Mouse (Mus musculus): ENCODE measurements around the gene Cct8l1. TPM values are rescaled to one million over a fixed set of nuclear protein-coding genes. Genes with fewer than 3 reads are reported as not detected.

Cct8l1 gene
- polyA plus RNA-seq, 1 experiment from 2014 or later: 0.09 TPM

DNA sequence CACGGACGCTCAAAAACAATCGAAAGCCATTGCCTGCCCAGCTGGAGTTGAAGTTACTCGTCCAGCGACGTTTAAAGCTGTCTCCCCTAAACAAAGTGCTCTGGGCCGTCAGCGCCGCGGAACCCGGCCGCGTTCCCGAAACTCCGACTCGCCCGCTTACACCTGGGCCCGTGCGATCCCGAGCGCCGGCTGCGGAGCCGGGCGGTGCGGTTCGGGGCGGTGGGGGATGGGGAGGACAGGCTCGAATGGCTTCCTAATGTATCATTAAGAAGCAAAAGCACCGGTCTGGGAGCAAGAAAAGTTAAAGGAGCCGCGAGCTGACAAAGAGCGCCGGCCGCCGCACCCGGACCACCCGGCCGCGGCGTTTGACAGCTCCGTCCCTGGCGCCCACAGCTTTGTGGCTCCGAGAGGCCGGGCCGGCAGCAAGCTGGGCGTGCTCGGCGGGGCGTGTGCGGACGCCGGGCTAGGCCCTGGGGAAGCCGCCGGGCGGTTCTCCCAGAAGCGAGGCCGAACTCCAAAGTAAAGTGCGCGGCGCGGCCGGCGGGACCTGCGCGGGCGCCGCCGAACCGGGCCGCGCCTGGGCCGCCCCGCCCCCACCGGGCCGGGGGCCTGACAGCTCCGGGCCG is 18.0 kb upstream of the Cct8l1 start:
- under 1% methylated on average over 65 of the region's 78 CpGs for WGBS
- Histone ChIP-seq H3K9me3 (ENCODE audit: control insufficient read depth) (no peaks in the 10 kb centered on the region), H3K9ac (ENCODE audit: low read depth, low read length) (peak overlapping the region; percentile 96), H3K4me3 (ENCODE audit: low read depth, low read length) (peak overlapping the region; percentile 100), H3K27me3 (replicated peaks; ENCODE audit: control insufficient read depth, insufficient read depth, low read length) (no peaks in the 10 kb centered on the region), H3K36me3 (ENCODE audit: control insufficient read depth, insufficient read depth) (no peaks in the 10 kb centered on the region), H3K27ac (ENCODE audit: low read depth, low read length) (peak overlapping the region; percentile 100), H3K4me2 (replicated peaks; ENCODE audit: low read depth) (peak overlapping the region; percentile 84), H3K4me1 (replicated peaks; ENCODE audit: control insufficient read depth, insufficient read depth, low read length) (no peaks in the 10 kb centered on the region; the same call in 1 of the 2 replicates)
- TF ChIP-seq CTCF (IDR thresholded peaks at IDR 0.05; ENCODE audit: low read depth): no peak
- peak; percentile 23 for ATAC-seq

DNA sequence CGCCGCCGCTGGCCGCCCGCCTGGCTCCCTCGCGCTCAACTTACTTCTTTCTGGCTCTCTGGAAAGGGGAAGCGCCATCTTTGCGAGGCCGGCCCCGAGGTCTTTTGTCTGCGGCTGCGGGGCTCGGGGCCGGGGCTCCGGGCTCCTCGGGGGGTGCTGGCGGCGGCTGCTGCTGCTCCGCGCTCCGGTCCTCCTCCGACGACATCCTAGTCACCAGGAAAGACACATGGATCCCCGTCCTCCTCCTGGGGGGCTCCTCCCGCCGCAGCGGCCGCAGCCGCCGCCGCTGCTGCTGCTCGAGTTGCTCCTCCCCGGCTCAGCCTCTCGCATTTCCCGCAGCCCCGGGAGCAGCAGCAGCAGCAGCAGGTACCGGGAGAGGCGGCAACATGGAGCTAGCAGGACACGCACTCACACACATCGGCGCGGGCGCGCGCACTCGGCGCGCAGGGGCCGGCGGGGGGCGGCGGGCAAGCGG is 17.5 kb upstream of the Cct8l1 start, which contains the start of gene Kmt2c:
Gene Kmt2c, minus strand, starts transcription at position 438 of the 475 bp plus-strand sequence.
- H3K9ac ChIP-seq (ENCODE audit: low read depth, low read length): peak within 1 kb of the TSS; percentile 96
- no peaks in the 10 kb centered on the region; the same call in 1 of the 2 replicates for H3K4me1 ChIP-seq (replicated peaks; ENCODE audit: control insufficient read depth, insufficient read depth, low read length)
- TF ChIP-seq CTCF (IDR thresholded peaks at IDR 0.05; ENCODE audit: low read depth): no peak
- H3K27ac ChIP-seq (ENCODE audit: low read depth, low read length): peak within 1 kb of the TSS; percentile 100
- no peaks in the 10 kb centered on the region for H3K27me3 ChIP-seq (replicated peaks; ENCODE audit: control insufficient read depth, insufficient read depth, low read length)
- under 1% methylated on average over 44 of the region's 54 CpGs for WGBS
- no peaks in the 10 kb centered on the region for H3K36me3 ChIP-seq (ENCODE audit: control insufficient read depth, insufficient read depth)
- peak within 1 kb of the TSS; percentile 100 for H3K4me3 ChIP-seq (ENCODE audit: low read depth, low read length)
- H3K9me3 ChIP-seq (ENCODE audit: control insufficient read depth): no peaks in the 10 kb centered on the region
- peak within 1 kb of the TSS; percentile 84 for H3K4me2 ChIP-seq (replicated peaks; ENCODE audit: low read depth)
- peak; percentile 7; the same call in 1 of the 2 replicates for ATAC-seq

DNA sequence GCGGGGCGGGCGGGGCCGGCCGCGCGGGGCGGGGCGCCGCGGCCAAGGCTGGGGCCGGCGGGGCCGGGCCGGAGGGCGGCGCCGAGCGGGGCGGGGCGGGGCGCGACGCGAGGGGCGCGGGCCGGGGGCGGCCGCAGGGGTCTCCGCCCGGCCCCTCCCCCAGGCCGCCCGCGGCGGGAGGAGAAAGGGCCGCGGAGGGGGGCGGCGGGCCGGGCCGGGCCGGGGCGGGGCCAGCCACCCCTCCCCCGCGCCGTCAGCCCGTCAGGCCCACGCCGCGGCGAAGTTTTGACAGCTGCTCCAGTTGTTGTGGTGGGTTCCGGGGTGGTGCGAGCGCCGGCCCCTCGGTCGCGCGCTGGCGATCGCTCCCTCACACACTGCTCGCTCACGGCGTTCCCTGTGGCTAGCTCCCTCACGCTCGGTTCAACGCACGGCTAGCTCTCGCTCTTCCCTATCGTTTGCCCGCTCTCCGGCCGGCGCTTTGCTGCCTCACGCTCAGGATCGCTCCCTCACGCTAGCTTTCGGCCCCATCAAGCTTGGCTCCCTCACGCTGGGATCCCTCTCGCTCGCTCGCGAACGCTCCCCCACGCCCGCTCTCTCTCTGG is 16.9 kb upstream of the Cct8l1 start:
- H3K4me3 ChIP-seq (ENCODE audit: low read depth, low read length): peak overlapping the region; percentile 100
- H3K27me3 ChIP-seq (replicated peaks; ENCODE audit: control insufficient read depth, insufficient read depth, low read length): no peaks in the 10 kb centered on the region
- H3K27ac ChIP-seq (ENCODE audit: low read depth, low read length): peak overlapping the region; percentile 100
- peak overlapping the region; percentile 96 for H3K9ac ChIP-seq (ENCODE audit: low read depth, low read length)
- no peaks in the 10 kb centered on the region for H3K36me3 ChIP-seq (ENCODE audit: control insufficient read depth, insufficient read depth)
- H3K4me1 ChIP-seq (replicated peaks; ENCODE audit: control insufficient read depth, insufficient read depth, low read length): no peaks in the 10 kb centered on the region; the same call in 1 of the 2 replicates
- peak; percentile 77 for ATAC-seq
- under 1% methylated on average over 32 of the region's 87 CpGs for WGBS
- TF ChIP-seq CTCF (IDR thresholded peaks at IDR 0.05; ENCODE audit: low read depth): no peak
- no peaks in the 10 kb centered on the region for H3K9me3 ChIP-seq (ENCODE audit: control insufficient read depth)
- H3K4me2 ChIP-seq (replicated peaks; ENCODE audit: low read depth): peak overlapping the region; percentile 84

DNA sequence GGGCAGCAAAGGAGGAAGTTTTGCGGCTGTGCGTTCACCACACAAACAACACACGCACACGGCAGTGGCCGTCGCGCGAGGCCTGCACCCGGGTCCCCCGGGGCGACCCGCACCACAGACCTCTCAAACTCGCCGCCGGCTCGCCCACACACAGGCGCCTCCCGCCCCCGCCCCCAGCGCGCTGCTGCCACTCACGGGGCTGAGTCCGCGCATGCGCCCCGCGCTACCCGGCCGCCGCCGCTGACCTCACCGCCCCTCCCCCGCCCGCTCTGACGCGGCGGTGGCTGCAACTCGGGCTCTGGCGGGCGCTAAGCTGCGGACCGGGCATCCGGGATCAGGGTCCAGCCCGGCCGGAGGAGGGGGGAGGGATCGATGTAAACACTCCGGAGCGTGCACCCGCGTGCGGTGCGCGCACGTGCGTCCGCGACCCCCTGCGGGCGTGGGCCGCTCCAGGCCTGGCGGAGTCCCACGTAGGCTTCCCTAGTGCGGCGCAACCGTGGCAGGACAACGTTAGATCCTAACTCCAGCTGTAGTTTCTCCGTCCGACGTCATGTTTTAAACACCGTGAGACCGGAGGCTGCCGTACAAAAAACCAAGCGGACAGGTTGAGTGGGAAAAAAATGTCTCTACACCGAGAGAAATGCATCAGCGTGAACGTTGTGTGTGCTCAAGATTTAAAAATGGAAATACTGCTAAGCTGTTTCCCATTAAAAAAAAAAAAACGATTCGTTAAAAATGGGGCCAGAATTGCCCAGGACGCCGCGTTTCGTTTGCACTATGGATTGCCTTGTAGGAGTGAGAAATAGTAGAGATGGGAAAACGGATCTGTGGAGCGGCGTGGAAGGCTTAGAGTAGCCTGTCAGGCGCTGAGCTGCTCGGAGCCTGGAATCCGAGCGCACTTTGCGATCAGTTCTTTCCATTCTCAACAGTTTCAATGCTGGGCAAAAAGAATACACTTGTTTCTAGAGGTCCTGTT is 16.2 kb upstream of the Cct8l1 start:
- peak; percentile 26 for TF ChIP-seq CTCF (IDR thresholded peaks at IDR 0.05; ENCODE audit: low read depth)
- peak overlapping the region; percentile 100 for H3K4me3 ChIP-seq (ENCODE audit: low read depth, low read length)
- peak overlapping the region; percentile 84 for H3K4me2 ChIP-seq (replicated peaks; ENCODE audit: low read depth)
- no peaks in the 10 kb centered on the region for H3K36me3 ChIP-seq (ENCODE audit: control insufficient read depth, insufficient read depth)
- H3K9ac ChIP-seq (ENCODE audit: low read depth, low read length): peak overlapping the region; percentile 90
- peak; percentile 87 for ATAC-seq
- WGBS: under 1% methylated on average over 87 of the region's 90 CpGs
- no peaks in the 10 kb centered on the region for H3K27me3 ChIP-seq (replicated peaks; ENCODE audit: control insufficient read depth, insufficient read depth, low read length)
- no peaks in the 10 kb centered on the region; the same call in 1 of the 2 replicates for H3K4me1 ChIP-seq (replicated peaks; ENCODE audit: control insufficient read depth, insufficient read depth, low read length)
- no peaks in the 10 kb centered on the region for H3K9me3 ChIP-seq (ENCODE audit: control insufficient read depth)
- H3K27ac ChIP-seq (ENCODE audit: low read depth, low read length): peak overlapping the region; percentile 100

DNA sequence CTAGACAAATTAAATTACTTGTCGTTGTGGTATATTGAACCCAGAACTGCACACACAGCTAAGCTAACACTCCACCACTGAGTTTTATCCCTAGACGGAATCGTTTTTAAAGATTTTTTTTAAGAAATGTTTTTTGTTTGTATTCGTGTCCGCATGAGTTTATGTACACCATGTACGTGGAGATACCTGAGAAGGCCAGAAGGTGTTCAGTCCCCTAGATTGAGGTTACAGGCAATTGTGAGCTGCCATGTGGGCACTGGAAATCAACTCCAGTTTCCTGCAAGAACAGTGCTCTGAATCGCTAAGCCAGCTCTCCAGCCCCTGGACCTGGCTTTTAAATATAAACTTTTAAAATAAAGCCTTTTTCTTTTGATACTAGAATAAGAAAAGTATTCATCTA is 15.2 kb upstream of the Cct8l1 start:
- Histone ChIP-seq H3K9me3 (ENCODE audit: control insufficient read depth) (no peaks in the 10 kb centered on the region), H3K4me3 (ENCODE audit: low read depth, low read length) (peak overlapping the region; percentile 100; the same call in 1 of the 2 replicates), H3K9ac (ENCODE audit: low read depth, low read length) (no peak overlapping the region), H3K4me1 (replicated peaks; ENCODE audit: control insufficient read depth, insufficient read depth, low read length) (no peaks in the 10 kb centered on the region), H3K27ac (ENCODE audit: low read depth, low read length) (no peak overlapping the region), H3K27me3 (replicated peaks; ENCODE audit: control insufficient read depth, insufficient read depth, low read length) (no peaks in the 10 kb centered on the region), H3K4me2 (replicated peaks; ENCODE audit: low read depth) (peak overlapping the region; percentile 84; the same call in 1 of the 2 replicates), H3K36me3 (ENCODE audit: control insufficient read depth, insufficient read depth) (no peaks in the 10 kb centered on the region)
- TF ChIP-seq CTCF (IDR thresholded peaks at IDR 0.05; ENCODE audit: low read depth): no peak
- no peak for ATAC-seq
- WGBS: 80% methylated on average over 7 of the region's 7 CpGs
